Mouse (Mus musculus) thymus, adult 2 months (tissue): ENCODE results near the gene Gm21969. TPM values are rescaled to one million over a fixed set of nuclear protein-coding genes. Genes with fewer than 3 reads are reported as not detected.

ENCODE experiments used
- DNase-seq: peaks from one replicate; pipeline ENCODE4 v3.0.0; 2021
- H3K27ac ChIP-seq: fragments of 200-500 bp; 2 replicates; pipeline ENCODE4 v1.5.1; 2012; ENCODE audit warnings: low read length, control low read depth; ENCODE audit not compliant: control insufficient read depth, insufficient read depth
- H3K27me3 ChIP-seq: fragments of 200-500 bp; 2 replicates; pipeline ENCODE4 v1.6.1; 2012; ENCODE audit warnings: mild to moderate bottlenecking, low read length, moderate library complexity, mixed read lengths; ENCODE audit not compliant: control insufficient read depth, insufficient read depth
- H3K36me3 ChIP-seq: fragments of 200-500 bp; 2 replicates; pipeline ENCODE4 v1.6.1; 2012; ENCODE audit warnings: mild to moderate bottlenecking, low read length, moderate library complexity; ENCODE audit not compliant: control insufficient read depth, insufficient read depth
- H3K4me1 ChIP-seq: fragments of 200-500 bp; replicated peaks from 2 replicates; pipeline ENCODE4 v1.6.1; 2012; ENCODE audit warnings: low read length; ENCODE audit not compliant: control insufficient read depth, insufficient read depth
- H3K4me3 ChIP-seq: fragments of 200-500 bp; 2 replicates; pipeline ENCODE4 v1.5.1; 2012; ENCODE audit warnings: mild to moderate bottlenecking, low read length, control low read depth, moderate library complexity; ENCODE audit not compliant: control insufficient read depth, insufficient read depth
- CTCF ChIP-seq: fragments of 200-500 bp; IDR thresholded peaks from 2 replicates; pipeline ENCODE4 v1.5.1; 2012; ENCODE audit warnings: mild to moderate bottlenecking, control low read depth, low read length, moderate library complexity, borderline replicate concordance; ENCODE audit not compliant: control insufficient read depth, poor library complexity, insufficient read depth; ENCODE audit errors: extremely low read depth
- POLR2A ChIP-seq: fragments of 200-500 bp; IDR thresholded peaks from 2 replicates; pipeline ENCODE4 v1.6.1; 2012; ENCODE audit warnings: mild to moderate bottlenecking, low read length, control low read depth, moderate library complexity; ENCODE audit not compliant: control insufficient read depth, poor library complexity, insufficient read depth; ENCODE audit errors: extremely low read depth
- WGBS: fragments of 180-500 bp; shearing (Covaris S2); methylation state at CpG from one replicate; pipeline ENCODE4 v1.1.7; 2018; 5-methylcytosine and 5-hydroxymethylcytosine counted together
- polyA plus RNA-seq: library from polyadenylated mRNA; depleted of rRNA; stranded (reverse); fragments of >200 nt; gene quantifications from 2 replicates; pipeline ENCODE4 v1.2.3, GENCODE M21; 2012

The Gm21969 gene
- polyA plus RNA-seq, 1 experiment, result not detected

GRCm38 (mm10) chr4:139667632-139668031, 64.6 kb downstream of the Gm21969 start:
- Histone ChIP-seq H3K36me3 (no peaks in the 10 kb centered on the region), H3K4me1 (no peaks in the 10 kb centered on the region), H3K27ac (no peak overlapping the region), H3K27me3 (no peaks in the 10 kb centered on the region), H3K4me3 (no peak overlapping the region)
- no peak for TF ChIP-seq POLR2A
- WGBS, result 95% methylated on average over 6 of the region's 6 CpGs
- no peak for DNase-seq

DNA sequence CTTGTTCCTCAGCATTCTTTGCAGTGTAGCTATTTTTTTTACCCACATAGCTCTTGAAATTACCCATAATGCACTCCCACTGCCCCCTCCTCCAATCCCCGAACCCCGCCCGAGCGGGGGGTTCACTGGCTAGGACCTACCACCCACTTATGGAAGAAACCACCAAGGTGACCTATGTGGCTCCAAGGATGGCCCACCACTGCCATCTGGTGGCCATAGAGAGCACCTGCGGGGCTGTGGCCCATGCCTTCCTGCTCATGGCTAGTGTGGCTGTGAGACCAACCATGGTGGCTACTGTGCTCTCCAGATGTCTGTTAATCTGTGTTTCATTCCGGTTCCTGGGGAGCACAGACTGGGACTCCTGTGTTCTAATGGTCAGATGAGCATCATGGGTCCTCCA, 66.9 kb downstream of the Gm21969 start:
- Histone ChIP-seq H3K27ac (no peak overlapping the region), H3K36me3 (no peaks in the 10 kb centered on the region), H3K4me1 (no peaks in the 10 kb centered on the region), H3K27me3 (no peaks in the 10 kb centered on the region), H3K4me3 (no peak overlapping the region)
- TF ChIP-seq CTCF (peak; percentile 96), POLR2A (no peak)
- DNase-seq, result peak; percentile 50
- WGBS, result 8% methylated on average over 6 of the region's 6 CpGs

DNA sequence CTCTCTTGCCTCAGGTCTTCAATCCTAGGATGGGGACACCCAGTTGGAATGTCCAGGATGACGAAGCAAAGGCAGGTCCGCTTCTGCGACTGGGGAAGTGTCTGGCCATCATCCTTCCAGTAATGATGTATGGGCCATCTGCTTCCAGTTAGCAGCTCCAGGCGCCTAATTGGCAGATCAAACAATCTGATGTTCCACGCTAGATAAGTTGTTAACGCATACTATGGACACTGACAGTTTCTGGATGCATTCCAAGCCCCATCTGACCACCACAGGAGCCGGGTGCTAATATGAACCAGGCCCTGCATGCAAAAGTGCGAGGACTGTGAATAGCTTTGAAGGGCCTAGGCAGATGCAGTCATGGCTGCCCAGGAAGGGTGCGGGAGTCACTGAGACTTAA, 72.7 kb downstream of the Gm21969 start:
- H3K36me3 ChIP-seq, result no peaks in the 10 kb centered on the region
- TF ChIP-seq CTCF (no peak), POLR2A (no peak)
- 86% methylated on average over 9 of the region's 9 CpGs for WGBS

GRCm38 (mm10) chr4:139683728-139684638, 81.0 kb downstream of the Gm21969 start:
- no peak overlapping the region for H3K4me3 ChIP-seq
- 85% methylated on average over 22 of the region's 22 CpGs for WGBS
- no peak overlapping the region for H3K27ac ChIP-seq
- no peaks in the 10 kb centered on the region for H3K36me3 ChIP-seq
- no peaks in the 10 kb centered on the region for H3K4me1 ChIP-seq
- DNase-seq, result no peak
- TF ChIP-seq POLR2A, result no peak
- H3K27me3 ChIP-seq, result no peaks in the 10 kb centered on the region

More for the DNA sequence above, 72.7 kb downstream of the Gm21969 start:
- H3K4me3 ChIP-seq, result no peak overlapping the region
- H3K4me1 ChIP-seq, result no peaks in the 10 kb centered on the region
- DNase-seq, result no peak
- H3K27me3 ChIP-seq, result no peaks in the 10 kb centered on the region
- no peak overlapping the region for H3K27ac ChIP-seq

- TF ChIP-seq CTCF, result peak; percentile 42; the same call in 1 of the 2 replicates
- no peak for TF ChIP-seq POLR2A
- DNase-seq, result peak; percentile 37
- no peak overlapping the region for H3K27ac ChIP-seq
- no peak overlapping the region for H3K4me3 ChIP-seq
- 23% methylated on average over 3 of the region's 3 CpGs for WGBS
- H3K36me3 ChIP-seq, result no peaks in the 10 kb centered on the region
- H3K27me3 ChIP-seq, result no peaks in the 10 kb centered on the region
- H3K4me1 ChIP-seq, result no peaks in the 10 kb centered on the region
These were observed 81.6 kb downstream of the Gm21969 start for GRCm38 (mm10) chr4:139684639-139685017.

GRCm38 (mm10) chr4:139688058-139688457, 85.1 kb downstream of the Gm21969 start:
- no peaks in the 10 kb centered on the region for H3K36me3 ChIP-seq
- no peak overlapping the region for H3K4me3 ChIP-seq
- H3K4me1 ChIP-seq, result no peaks in the 10 kb centered on the region
- 62% methylated on average over 9 of the region's 9 CpGs for WGBS
- no peak for TF ChIP-seq POLR2A
- TF ChIP-seq CTCF, result no peak
- no peak for DNase-seq
- H3K27ac ChIP-seq, result no peak overlapping the region
- H3K27me3 ChIP-seq, result no peaks in the 10 kb centered on the region

DNA sequence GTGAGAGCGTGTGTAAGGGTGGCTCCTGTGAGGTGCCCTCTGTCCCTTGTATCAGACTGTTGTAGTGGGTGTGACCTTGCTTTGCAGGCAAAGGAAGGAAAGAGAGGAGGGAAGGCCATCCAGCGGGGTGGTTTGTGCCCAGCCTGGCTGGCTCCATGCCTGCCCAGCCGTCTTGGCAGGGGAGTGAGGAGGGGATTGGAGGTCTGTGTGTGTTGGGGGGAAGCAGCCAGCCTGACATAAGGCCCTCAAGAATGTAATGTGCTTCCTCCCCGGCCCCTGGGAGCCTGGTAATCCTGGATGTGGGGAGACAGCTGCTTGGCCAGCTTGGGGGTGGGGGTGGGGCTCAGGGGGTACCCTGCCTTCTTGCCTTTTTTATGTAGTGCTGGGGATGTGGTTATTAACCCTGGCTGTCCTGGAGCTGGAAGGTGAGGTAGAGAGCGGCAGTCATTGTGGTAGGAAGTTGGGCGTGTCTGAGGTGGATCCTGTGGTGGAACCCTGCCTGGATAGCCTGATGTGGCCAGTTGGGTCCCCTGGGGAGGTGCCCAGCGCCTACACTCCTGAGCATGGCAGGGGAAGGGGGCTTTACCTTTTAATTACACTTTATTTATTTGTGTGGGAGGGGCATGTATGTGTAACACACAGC, 86.8 kb downstream of the Gm21969 start:
- 2% methylated on average over 7 of the region's 7 CpGs for WGBS
- H3K27me3 ChIP-seq, result no peaks in the 10 kb centered on the region
- no peak for DNase-seq
- no peak overlapping the region for H3K27ac ChIP-seq
- no peaks in the 10 kb centered on the region for H3K4me1 ChIP-seq
- no peak overlapping the region for H3K4me3 ChIP-seq
- TF ChIP-seq CTCF (no peak), POLR2A (no peak)
- no peaks in the 10 kb centered on the region for H3K36me3 ChIP-seq
